Mouse (Mus musculus) neural tube, embryonic 12.5 days (tissue): ENCODE measurements around the gene Ctps2. TPM values are rescaled to one million over a fixed set of nuclear protein-coding genes. Genes with fewer than 3 reads are reported as not detected.

ENCODE experiments used
- ATAC-seq: fragments of 200-750 bp; cut with Nextera tagmentation; 2 replicates; pipeline ENCODE4 v1.8.0; 2017; ENCODE audit warnings: low read depth, mild to moderate bottlenecking, moderate TSS enrichment, moderate library complexity; ENCODE audit not compliant: low FRiP score
- H3K27ac ChIP-seq: fragments of 300-500 bp; sonication (generic); 2 replicates; pipeline ENCODE4 v1.5.1; 2016
- H3K27me3 ChIP-seq: fragments of 300-500 bp; sonication (generic); replicated peaks from 2 replicates; pipeline ENCODE4 v1.6.1; 2016; ENCODE audit warnings: mild to moderate bottlenecking
- H3K36me3 ChIP-seq: fragments of 300-500 bp; sonication (generic); 2 replicates; pipeline ENCODE4 v1.6.1; 2016; ENCODE audit warnings: mild to moderate bottlenecking
- H3K4me1 ChIP-seq: fragments of 300-500 bp; sonication (generic); 2 replicates; pipeline ENCODE4 v1.6.1; 2016
- H3K4me2 ChIP-seq: fragments of 300-500 bp; sonication (generic); replicated peaks from 2 replicates; pipeline ENCODE4 v1.6.1; 2016; ENCODE audit warnings: mild to moderate bottlenecking
- H3K4me3 ChIP-seq: fragments of 300-500 bp; sonication (generic); 2 replicates; pipeline ENCODE4 v1.5.1; 2016
- H3K9ac ChIP-seq: fragments of 300-500 bp; sonication (generic); 2 replicates; pipeline ENCODE4 v1.6.1; 2016; ENCODE audit warnings: mild to moderate bottlenecking
- H3K9me3 ChIP-seq: fragments of 300-500 bp; sonication (generic); 2 replicates; pipeline ENCODE4 v1.6.1; 2016; ENCODE audit warnings: mild to moderate bottlenecking
- WGBS: fragments of 180-500 bp; shearing (Covaris S2); methylation state at CpG from one replicate; pipeline ENCODE4 v1.1.7; 2016; 5-methylcytosine and 5-hydroxymethylcytosine counted together
- microRNA counts: library from miRNA; unstranded; fragments of <30 nt; microRNA quantifications from one replicate; lab custom pipeline; 2017
- microRNA-seq: library from miRNA; unstranded; fragments of <30 nt; microRNA quantifications from one replicate; pipeline ENCODE4, GENCODE M21; 2017
- polyA plus RNA-seq: library from polyadenylated mRNA; unstranded; fragments of >200 nt; fragmentation: Nextera tagmentation; extraction: Ambion mirVana; gene quantifications from 2 replicates; pipeline ENCODE4 v1.2.1, GENCODE M21; 2016

Ctps2 gene
- polyA plus RNA-seq, 1 experiment from 2014 or later = 77.5 TPM

GRCm38 (mm10) chrX:163027864-163028263 lies 126.8 kb downstream of the Ctps2 start:
- Histone ChIP-seq H3K36me3 (0 out of 2 replicates have a peak, but pooled peaks cover 3% of the 10 kb centered on the region), H3K9me3 (no peaks in the 10 kb centered on the region), H3K27ac (no peak overlapping the region), H3K4me1 (no peaks in the 10 kb centered on the region), H3K27me3 (no peaks in the 10 kb centered on the region), H3K4me2 (no peak overlapping the region), H3K9ac (no peak overlapping the region), H3K4me3 (no peak overlapping the region)
- ATAC-seq = no peak

GRCm38 (mm10) chrX:163038767-163039166 lies 137.7 kb downstream of the Ctps2 start:
- 0 out of 2 replicates have a peak, but pooled peaks have one; percentile 44 for ATAC-seq
- 31% methylated on average over 3 of the region's 3 CpGs for WGBS
- H3K4me2 ChIP-seq = no peak overlapping the region

GRCm38 (mm10) chrX:163042771-163043170 lies 141.7 kb downstream of the Ctps2 start:
- no peak overlapping the region for H3K27ac ChIP-seq
- H3K9me3 ChIP-seq = no peaks in the 10 kb centered on the region
- H3K4me2 ChIP-seq = no peak overlapping the region
- H3K27me3 ChIP-seq = no peaks in the 10 kb centered on the region; the same call in 1 of the 2 replicates
- H3K4me3 ChIP-seq = no peak overlapping the region
- H3K9ac ChIP-seq = no peak overlapping the region
- H3K36me3 ChIP-seq = no peaks in the 10 kb centered on the region
- WGBS = 90% methylated on average over 1 of the region's 1 CpGs
- ATAC-seq = no peak
- H3K4me1 ChIP-seq = no peaks in the 10 kb centered on the region

More at GRCm38 (mm10) chrX:163038767-163039166, 137.7 kb downstream of the Ctps2 start:
- Histone ChIP-seq H3K4me1 (no peaks in the 10 kb centered on the region), H3K9ac (no peak overlapping the region), H3K36me3 (no peaks in the 10 kb centered on the region), H3K27me3 (no peaks in the 10 kb centered on the region), H3K9me3 (no peaks in the 10 kb centered on the region), H3K27ac (no peak overlapping the region), H3K4me3 (no peak overlapping the region)

- WGBS = 56% methylated on average over 1 of the region's 1 CpGs
- H3K27me3 ChIP-seq = no peaks in the 10 kb centered on the region
- no peaks in the 10 kb centered on the region for H3K4me1 ChIP-seq
- ATAC-seq = no peak
- no peaks in the 10 kb centered on the region for H3K36me3 ChIP-seq
- no peak overlapping the region for H3K27ac ChIP-seq
- H3K9ac ChIP-seq = no peak overlapping the region
- H3K4me2 ChIP-seq = no peak overlapping the region
- no peaks in the 10 kb centered on the region for H3K9me3 ChIP-seq
- H3K4me3 ChIP-seq = no peak overlapping the region
Observed at GRCm38 (mm10) chrX:163063936-163064335, 162.9 kb downstream of the Ctps2 start.

MicroRNAs encoded within 50 kb of the gene (microRNA counts, 519-probe panel; counts per million panel counts)
- microRNA mmu-miR-3473 (lab: Ali Mortazavi, UCI) = 342 counts per million, percentile 67 among the panel's probes with 10 or more counts

Small RNAs within 50 kb of the gene (microRNA-seq; reads per million reads assigned to microRNA genes)
- not detected for gene Mir3473a

Other genes with a start within 250 kb of the Ctps2 start
- gene Rbbp7, start 140.8 kb upstream of the Ctps2 start, polyA plus RNA-seq = 240 and 247 TPM in 2 replicates
- gene Txlng, start 71.8 kb upstream of the Ctps2 start, polyA plus RNA-seq = 15.1 and 17.5 TPM in 2 replicates
- 36.8 and 38.4 TPM in 2 replicates for gene Syap1, start 12.8 kb upstream of the Ctps2 start, polyA plus RNA-seq
- gene S100g, start 63.4 kb downstream of the Ctps2 start, polyA plus RNA-seq = not detected in 2 replicates